Mouse (Mus musculus): ENCODE data around the gene Smr3a. TPM values are rescaled to one million over a fixed set of nuclear protein-coding genes. Genes with fewer than 3 reads are reported as not detected.

Gene Smr3a
- not detected for total RNA-seq (2021)

GRCm38 (mm10) chr5:88002249-88002648, at the start of gene Smr3a:
TSS of gene Smr3a (plus strand) at chr5:88002549.
- intact Hi-C loops (cut with DNase I), result no loop called here
- no peak for DNase-seq

- no peak for DNase-seq
- intact Hi-C loops (cut with DNase I), result no loop called here
Measured at GRCm38 (mm10) chr5:87969201-87969600, 33.1 kb upstream of the Smr3a start, which contains the start of the genes 2310003L06Rik and Gm28434. TSS of gene 2310003L06Rik (plus strand) at chr5:87969459. TSS of gene Gm28434 (plus strand) at chr5:87969517.

- intact Hi-C loops (cut with DNase I), result no loop called here
Measured at GRCm38 (mm10) chr5:87979139-87979538, 23.2 kb upstream of the Smr3a start, which contains the start of gene Cabs1. TSS of gene Cabs1 (plus strand) at chr5:87979439.

GRCm38 (mm10) chr5:87982468-87983214, 19.7 kb upstream of the Smr3a start:
- intact Hi-C loops (cut with DNase I), result no loop called here
- no peak for DNase-seq

More at GRCm38 (mm10) chr5:87979139-87979538, 23.2 kb upstream of the Smr3a start, which contains the start of gene Cabs1:
- DNase-seq, result no peak

- intact Hi-C loops (cut with DNase I), result no loop called here
- no peak for DNase-seq
Measured at GRCm38 (mm10) chr5:88005241-88005640, 2.9 kb downstream of the Smr3a start.

Other genes with a start within 250 kb of the Smr3a start
- not detected for gene Csn1s2a, start 228.0 kb upstream of the Smr3a start, total RNA-seq (2021)
- gene Csn1s2b, start 194.5 kb upstream of the Smr3a start, total RNA-seq (2021), result not detected
- gene Prr27, start 176.9 kb upstream of the Smr3a start, total RNA-seq (2021), result not detected
- gene Odam, start 117.5 kb upstream of the Smr3a start, total RNA-seq (2021), result not detected
- gene Csn3, start 77.0 kb upstream of the Smr3a start, total RNA-seq (2021), result not detected
- not detected for gene 2310003L06Rik, start 33.1 kb upstream of the Smr3a start, total RNA-seq (2021)
- not detected for gene Gm28434, start 33.0 kb upstream of the Smr3a start, total RNA-seq (2021)
- not detected for gene Cabs1, start 23.1 kb upstream of the Smr3a start, total RNA-seq (2021)
- not detected for gene Smr2, start 84.0 kb downstream of the Smr3a start, total RNA-seq (2021)
- gene Gm11116, start 109.0 kb downstream of the Smr3a start, total RNA-seq (2021), result not detected
- gene Gm11115, start 151.6 kb downstream of the Smr3a start, total RNA-seq (2021), result not detected